In genomic region chr8:110420221-110420620, GRCm38 (mm10) we compare ENCODE assay signal across 25 mouse cellular contexts.
DNase-seq lines count a peak whose midpoint lies in the region; ATAC-seq and TF ChIP-seq lines count a peak whose summit lies in the region.
"Had no signal": no experiment of that assay in that cellular context is flagged by ENCODE, and none has a peak within 500 bp of the region (broad histone marks: within the 10 kb centered on the region; RNA-seq: fewer than 3 reads in every experiment).

No protein-coding gene starts in this region.

- TF ChIP-seq CTCF in heart, adult 2 months (IDR thresholded peaks at IDR 0.05), result 0 out of 2 replicates have a peak, but pooled peaks have one; percentile 4
- TF ChIP-seq CTCF in layer of hippocampus, adult 2 months (conservative IDR thresholded peaks at IDR 0.05), result peak; percentile 27; the same call in 1 of the 2 replicates
- peak; percentile 54 for TF ChIP-seq CTCF in Patski (IDR thresholded peaks at IDR 0.05)
- TF ChIP-seq CTCF in stomach, postnatal 0 days (IDR thresholded peaks at IDR 0.05; ENCODE audit: low read depth), result peak; percentile 15; the same call in 1 of the 2 replicates

- TF ChIP-seq POLR2A in heart, adult 2 months (IDR thresholded peaks at IDR 0.05; ENCODE audit: insufficient read depth, low read depth, low read length), result no peak

- no peaks in the 10 kb centered on the region for H3K9me3 ChIP-seq in stomach, postnatal 0 days (ENCODE audit: control insufficient read depth, low read length)
- H3K9me3 ChIP-seq: embryonic facial prominence, embryonic 13.5 days; forebrain, embryonic 12.5 days; forebrain, embryonic 15.5 days; hindbrain, embryonic 10.5 days; hindbrain, embryonic 13.5 days had no signal

- POLR2A ChIA-PET in Patski (lab: Charles Lee), result no interaction called here

- H3K4me3 ChIP-seq in heart, adult 2 months, result no peak overlapping the region
- H3K4me3 ChIP-seq in layer of hippocampus, adult 2 months, result no peak overlapping the region
- H3K4me3 ChIP-seq in stomach, postnatal 0 days (ENCODE audit: low read depth, low read length), result no peak overlapping the region
- H3K4me3 ChIP-seq: embryonic facial prominence, embryonic 10.5 days; embryonic facial prominence, embryonic 13.5 days; erythroblast, embryonic 14.5 days; forebrain, embryonic 12.5 days; forebrain, embryonic 15.5 days; hindbrain, embryonic 10.5 days; hindbrain, embryonic 13.5 days had no signal

- WGBS in heart, adult 2 months, result 85% methylated on average over 3 of the region's 3 CpGs
- WGBS in stomach, postnatal 0 days, result 85% methylated on average over 3 of the region's 3 CpGs

- DNase-seq in heart, adult 2 months, result no peak
- DNase-seq in heart, postnatal 10 days, result no peak
- DNase-seq in layer of hippocampus, adult 2 months (ENCODE audit: low spot score in 2 of 2), result no peak
- no peak for DNase-seq in layer of hippocampus, adult 9-10 months (ENCODE audit: low spot score)
- DNase-seq in Patski (ENCODE audit: low read depth, low spot score), result no peak
- DNase-seq in stomach, postnatal 0 days (ENCODE audit: low spot score), result no peak
- DNase-seq in frontal cortex, postnatal 25 days (ENCODE audit: low spot score in 2 of 2), result no peak
- no peak for DNase-seq in retina, embryonic 14.5 days (ENCODE audit: low spot score)
- DNase-seq: B cell, adult 2 months; cerebellum, adult 11-12 months; cerebellum, adult 8-10 months; embryo, embryonic 11 days; gastrocnemius, postnatal 10 days; gastrocnemius, postnatal 36 days; heart, postnatal 36 days had no signal

- no peaks in the 10 kb centered on the region for H3K79me2 ChIP-seq in heart, adult 2 months (replicated peaks; ENCODE audit: control insufficient read depth, insufficient read depth, low read length)

- intact Hi-C loops in heart, adult 2 months (cut with DNase I), result no loop called here
- intact Hi-C loops in heart, postnatal 10 days (cut with DNase I), result no loop called here

- ATAC-seq in Patski, result no peak
- ATAC-seq in stomach, postnatal 0 days (ENCODE audit: low FRiP score, low TSS enrichment), result no peak
- ATAC-seq: forebrain, embryonic 15.5 days; hindbrain, embryonic 16.5 days; intestine, embryonic 16.5 days had no signal

- no peaks in the 10 kb centered on the region for H3K36me3 ChIP-seq in heart, adult 2 months (ENCODE audit: control insufficient read depth, insufficient read depth, low read length)
- H3K36me3 ChIP-seq in stomach, postnatal 0 days (ENCODE audit: control insufficient read depth, insufficient read depth, low read length), result no peaks in the 10 kb centered on the region
- H3K36me3 ChIP-seq: embryonic facial prominence, embryonic 10.5 days; embryonic facial prominence, embryonic 13.5 days; forebrain, embryonic 12.5 days; forebrain, embryonic 15.5 days; hindbrain, embryonic 10.5 days; hindbrain, embryonic 13.5 days had no signal

- TF ChIP-seq EP300 in heart, adult 2 months (IDR thresholded peaks at IDR 0.05; ENCODE audit: insufficient read depth, low read depth, low read length), result no peak
- no peak for TF ChIP-seq EP300 in stomach, postnatal 0 days (optimal IDR thresholded peaks at IDR 0.05)

- CTCF ChIA-PET in Patski (lab: Charles Lee), result no interaction called here

- no peak overlapping the region for H3K27ac ChIP-seq in heart, adult 2 months
- no peak overlapping the region for H3K27ac ChIP-seq in layer of hippocampus, adult 2 months
- H3K27ac ChIP-seq in stomach, postnatal 0 days (replicated peaks), result no peak overlapping the region
- H3K27ac ChIP-seq: embryonic facial prominence, embryonic 10.5 days; embryonic facial prominence, embryonic 13.5 days; forebrain, embryonic 12.5 days; forebrain, embryonic 15.5 days; hindbrain, embryonic 10.5 days; hindbrain, embryonic 13.5 days had no signal

- H3K9ac ChIP-seq in heart, adult 2 months (ENCODE audit: low read depth, low read length), result no peak overlapping the region
- no peak overlapping the region for H3K9ac ChIP-seq in stomach, postnatal 0 days (ENCODE audit: low read length)
- H3K9ac ChIP-seq: embryonic facial prominence, embryonic 13.5 days; forebrain, embryonic 12.5 days; forebrain, embryonic 15.5 days; hindbrain, embryonic 13.5 days had no signal

- in situ Hi-C loops in Patski (cut with MboI; ENCODE audit: low pct_unique_long_range_greater_than_20kb), result no loop called here

- H3K4me2 ChIP-seq in stomach, postnatal 0 days (replicated peaks; ENCODE audit: low read depth), result no peak overlapping the region
- H3K4me2 ChIP-seq: embryonic facial prominence, embryonic 13.5 days; forebrain, embryonic 12.5 days; forebrain, embryonic 15.5 days; heart, embryonic 11.5 days; hindbrain, embryonic 13.5 days had no signal

- no peaks in the 10 kb centered on the region for H3K4me1 ChIP-seq in heart, adult 2 months (ENCODE audit: control insufficient read depth, insufficient read depth, low read length)
- H3K4me1 ChIP-seq in stomach, postnatal 0 days (replicated peaks; ENCODE audit: control insufficient read depth, insufficient read depth), result no peaks in the 10 kb centered on the region
- H3K4me1 ChIP-seq: embryonic facial prominence, embryonic 10.5 days; embryonic facial prominence, embryonic 13.5 days; forebrain, embryonic 15.5 days had no signal

- H3K27me3 ChIP-seq in heart, adult 2 months (ENCODE audit: control insufficient read depth, insufficient read depth, low read length), result no peaks in the 10 kb centered on the region
- H3K27me3 ChIP-seq in Patski, result peaks cover 12% of the 10 kb centered on the region
- no peaks in the 10 kb centered on the region for H3K27me3 ChIP-seq in stomach, postnatal 0 days (ENCODE audit: control insufficient read depth, insufficient read depth, low read length)
- H3K27me3 ChIP-seq: embryonic facial prominence, embryonic 13.5 days; forebrain, embryonic 12.5 days; forebrain, embryonic 15.5 days; hindbrain, embryonic 13.5 days had no signal

Comparison
In these comparisons a context has a peak if more than half of its experiments do, and no peak if none do; other contexts are left out.
1. CTCF ChIP-seq: peak in every context shown above with its lines; median percentile 54 in Patski; 27 in layer of hippocampus, adult 2 months; 15 in stomach, postnatal 0 days; 4 in heart, adult 2 months.